Mouse (Mus musculus) megakaryocyte, embryonic 14.5 days (primary cell): ENCODE results near the gene Cbr4.

Source experiments
- FLI1 ChIP-seq: IDR thresholded peaks from 2 replicates; pipeline ENCODE4 v1.6.1; 2012; ENCODE audit warnings: low read length, inconsistent platforms, mixed read lengths
- GATA1 ChIP-seq: IDR thresholded peaks from 3 replicates; pipeline ENCODE4 v1.6.1; 2012; ENCODE audit warnings: mixed read lengths, low read length, inconsistent platforms, borderline replicate concordance

- TF ChIP-seq GATA1 = no peak
- no peak for TF ChIP-seq FLI1
These were observed 25.3 kb upstream of the Cbr4 start for GRCm38 (mm10) chr8:61462221-61462620.
